Mouse (Mus musculus) neural tube, embryonic 11.5 days (tissue): Measurements from ENCODE around the gene Top1. TPM values are rescaled to one million over a fixed set of nuclear protein-coding genes. Genes with fewer than 3 reads are reported as not detected.
A peak's percentile ranks its signal among the peaks of the same experiment; 100 is the strongest.
"Not testable (repeated sequence)": the region's sequence is repeated elsewhere in the genome, so short reads cannot be mapped to it uniquely, and the experiment has no call there.

Source experiments
- ATAC-seq: fragments of 200-750 bp; cut with Nextera tagmentation; 2 replicates; pipeline ENCODE4 v1.8.0; 2017; ENCODE audit warnings: moderate number of reproducible peaks, mild to moderate bottlenecking, moderate TSS enrichment, moderate library complexity; ENCODE audit not compliant: insufficient read depth, low FRiP score, low TSS enrichment
- DNase-seq: peaks from one replicate; pipeline ENCODE4 v3.0.0-alpha.2; 2015; ENCODE audit warnings: low spot score
- H3K27ac ChIP-seq: fragments of 300-500 bp; sonication (generic); 2 replicates; pipeline ENCODE4 v1.5.1; 2014; ENCODE audit warnings: low read depth, mild to moderate bottlenecking, low read length
- H3K27me3 ChIP-seq: fragments of 300-500 bp; sonication (generic); 2 replicates; pipeline ENCODE4 v1.6.1; 2014; ENCODE audit warnings: mild to moderate bottlenecking, low read length, mixed read lengths; ENCODE audit not compliant: control insufficient read depth, insufficient read depth
- H3K36me3 ChIP-seq: fragments of 300-500 bp; sonication (generic); 2 replicates; pipeline ENCODE4 v1.6.1; 2014; ENCODE audit warnings: mild to moderate bottlenecking, low read length, moderate library complexity, mixed read lengths; ENCODE audit not compliant: control insufficient read depth, insufficient read depth
- H3K4me1 ChIP-seq: fragments of 300-500 bp; sonication (generic); 2 replicates; pipeline ENCODE4 v1.6.1; 2014; ENCODE audit warnings: low read length, mixed read lengths; ENCODE audit not compliant: control insufficient read depth, insufficient read depth
- H3K4me2 ChIP-seq: fragments of 300-500 bp; sonication (generic); 2 replicates; pipeline ENCODE4 v1.6.1; 2014; ENCODE audit warnings: low read depth, mild to moderate bottlenecking, moderate library complexity
- H3K4me3 ChIP-seq: fragments of 300-500 bp; sonication (generic); 2 replicates; pipeline ENCODE4 v1.5.1; 2014; ENCODE audit warnings: low read depth, low read length
- H3K9ac ChIP-seq: fragments of 300-500 bp; sonication (generic); 2 replicates; pipeline ENCODE4 v1.6.1; 2014; ENCODE audit warnings: mild to moderate bottlenecking, low read length
- H3K9me3 ChIP-seq: fragments of 300-500 bp; sonication (generic); 2 replicates; pipeline ENCODE4 v1.6.1; 2016; ENCODE audit warnings: low read length; ENCODE audit not compliant: control insufficient read depth
- WGBS: fragments of 180-500 bp; shearing (Covaris S2); extraction: QIAGEN DNeasy Blood & Tissue Kit; methylation state at CpG from one replicate; pipeline ENCODE4 v1.1.7; 2014; 5-methylcytosine and 5-hydroxymethylcytosine counted together
- polyA plus RNA-seq: library from polyadenylated mRNA; unstranded; fragments of >200 nt; fragmentation: Nextera tagmentation; extraction: Ambion mirVana; gene quantifications from 2 replicates; pipeline ENCODE4 v1.2.1, GENCODE M21; 2014

Top1 gene
- polyA plus RNA-seq, 1 experiment from 2014 or later = 105 TPM

GRCm38 (mm10) chr2:160664986-160665385 lies 19.3 kb downstream of the Top1 start:
- H3K4me3 ChIP-seq, H3K4me2 ChIP-seq, H3K27ac ChIP-seq, H3K9me3 ChIP-seq, ATAC-seq, DNase-seq, H3K9ac ChIP-seq, H3K36me3 ChIP-seq, H3K4me1 ChIP-seq, H3K27me3 ChIP-seq: not testable (repeated sequence)
- WGBS = 92% methylated on average over 2 of the region's 2 CpGs

- no peak overlapping the region for H3K4me2 ChIP-seq
- no peaks in the 10 kb centered on the region for H3K27me3 ChIP-seq
- no peak overlapping the region for H3K4me3 ChIP-seq
- no peak overlapping the region for H3K27ac ChIP-seq
- H3K4me1 ChIP-seq = no peaks in the 10 kb centered on the region
- no peak for DNase-seq
- H3K9me3 ChIP-seq = no peaks in the 10 kb centered on the region
- no peak overlapping the region for H3K9ac ChIP-seq
- 89% methylated on average over 4 of the region's 4 CpGs for WGBS
- ATAC-seq = no peak
- no peaks in the 10 kb centered on the region; the same call in 1 of the 2 replicates for H3K36me3 ChIP-seq
Measured at GRCm38 (mm10) chr2:160667259-160667658, 21.6 kb downstream of the Top1 start.

- Histone ChIP-seq H3K9ac (no peak overlapping the region), H3K9me3 (no peaks in the 10 kb centered on the region), H3K4me2 (no peak overlapping the region), H3K4me1 (no peaks in the 10 kb centered on the region), H3K36me3 (peaks cover 7% of the 10 kb centered on the region), H3K27ac (no peak overlapping the region), H3K27me3 (no peaks in the 10 kb centered on the region), H3K4me3 (no peak overlapping the region)
- WGBS = 88% methylated on average over 5 of the region's 5 CpGs
- DNase-seq (no peak), ATAC-seq (no peak)
Measured at GRCm38 (mm10) chr2:160700271-160700670, 54.6 kb downstream of the Top1 start.

- no peaks in the 10 kb centered on the region for H3K9me3 ChIP-seq
- H3K36me3 ChIP-seq = peaks cover 7% of the 10 kb centered on the region
- H3K27me3 ChIP-seq = no peaks in the 10 kb centered on the region
- H3K4me3 ChIP-seq = no peak overlapping the region
- ATAC-seq (no peak), DNase-seq (no peak)
- no peaks in the 10 kb centered on the region for H3K4me1 ChIP-seq
- WGBS = 91% methylated on average over 3 of the region's 3 CpGs
- H3K27ac ChIP-seq = no peak overlapping the region
- H3K9ac ChIP-seq = no peak overlapping the region
- no peak overlapping the region for H3K4me2 ChIP-seq
Measured at GRCm38 (mm10) chr2:160701603-160702002, 55.9 kb downstream of the Top1 start.

- Histone ChIP-seq H3K27ac (no peak overlapping the region), H3K4me1 (no peaks in the 10 kb centered on the region), H3K4me3 (no peak overlapping the region), H3K4me2 (no peak overlapping the region), H3K9me3 (no peaks in the 10 kb centered on the region), H3K36me3 (peaks cover 7% of the 10 kb centered on the region), H3K27me3 (no peaks in the 10 kb centered on the region), H3K9ac (no peak overlapping the region)
- no peak for DNase-seq
- no peak for ATAC-seq
Measured at GRCm38 (mm10) chr2:160702824-160703223, 57.1 kb downstream of the Top1 start.

GRCm38 (mm10) chr2:160707673-160708072 lies 62.0 kb downstream of the Top1 start:
- 88% methylated on average over 3 of the region's 3 CpGs for WGBS
- H3K27me3 ChIP-seq = no peaks in the 10 kb centered on the region
- H3K36me3 ChIP-seq = peaks cover 7% of the 10 kb centered on the region
- DNase-seq = no peak
- no peak overlapping the region for H3K4me3 ChIP-seq
- ATAC-seq = no peak
- no peak overlapping the region for H3K27ac ChIP-seq
- no peaks in the 10 kb centered on the region for H3K4me1 ChIP-seq
- H3K9me3 ChIP-seq = no peaks in the 10 kb centered on the region
- no peak overlapping the region for H3K9ac ChIP-seq
- H3K4me2 ChIP-seq = no peak overlapping the region

GRCm38 (mm10) chr2:160715463-160716030 lies 69.9 kb downstream of the Top1 start:
- WGBS = 91% methylated on average over 4 of the region's 4 CpGs
- Histone ChIP-seq H3K36me3 (peaks cover 36% of the 10 kb centered on the region), H3K27ac (no peak overlapping the region)

GRCm38 (mm10) chr2:160717269-160717668 lies 71.6 kb downstream of the Top1 start:
- H3K4me2 ChIP-seq = no peak overlapping the region
- no peak overlapping the region for H3K9ac ChIP-seq
- no peak overlapping the region for H3K27ac ChIP-seq
- DNase-seq (peak; percentile 44), ATAC-seq (no peak)
- no peak overlapping the region for H3K4me3 ChIP-seq
- peaks cover 37% of the 10 kb centered on the region for H3K36me3 ChIP-seq
- H3K27me3 ChIP-seq = no peaks in the 10 kb centered on the region
- WGBS = 74% methylated on average over 5 of the region's 5 CpGs
- no peaks in the 10 kb centered on the region for H3K9me3 ChIP-seq
- H3K4me1 ChIP-seq = no peaks in the 10 kb centered on the region

More at GRCm38 (mm10) chr2:160715463-160716030, 69.9 kb downstream of the Top1 start:
- Histone ChIP-seq H3K9me3 (no peaks in the 10 kb centered on the region), H3K4me1 (no peaks in the 10 kb centered on the region), H3K27me3 (no peaks in the 10 kb centered on the region), H3K4me3 (no peak overlapping the region), H3K4me2 (no peak overlapping the region), H3K9ac (no peak overlapping the region)
- ATAC-seq (no peak), DNase-seq (no peak)

- H3K4me3 ChIP-seq = no peak overlapping the region
- WGBS = 92% methylated on average over 3 of the region's 3 CpGs
- no peaks in the 10 kb centered on the region for H3K27me3 ChIP-seq
- no peak overlapping the region for H3K27ac ChIP-seq
- H3K36me3 ChIP-seq = peaks cover 30% of the 10 kb centered on the region
- H3K4me1 ChIP-seq = no peaks in the 10 kb centered on the region
- ATAC-seq = no peak
- no peaks in the 10 kb centered on the region for H3K9me3 ChIP-seq
- no peak overlapping the region for H3K4me2 ChIP-seq
- no peak overlapping the region for H3K9ac ChIP-seq
- DNase-seq = no peak
Measured at GRCm38 (mm10) chr2:160718811-160719210, 73.1 kb downstream of the Top1 start.
